Mouse (Mus musculus) gastrocnemius, adult 18-20 months (tissue): ENCODE measurements around the gene Akr1cl. TPM values are rescaled to one million over a fixed set of nuclear protein-coding genes. Genes with fewer than 3 reads are reported as not detected.

Experiments
- DNase-seq: peaks from one replicate; pipeline ENCODE4 v3.0.0; 2021; ENCODE audit warnings: low spot score
- total RNA-seq, 2 experiments: library from RNA; stranded (reverse); gene quantifications; 2 replicates each; pipeline ENCODE4 v1.2.3; 2021

Akr1cl gene
- total RNA-seq, 2 experiments from 2014 or later = 0.37 TPM; not detected in 1

- no peak for DNase-seq
Measured at GRCm38 (mm10) chr1:64993206-64993605, 39.4 kb downstream of the Akr1cl start.

- DNase-seq = no peak
Measured at GRCm38 (mm10) chr1:64988176-64988575, 44.4 kb downstream of the Akr1cl start.

- peak; percentile 57 for DNase-seq
Measured at GRCm38 (mm10) chr1:64986120-64986519, 46.4 kb downstream of the Akr1cl start.

- DNase-seq = no peak
Measured at GRCm38 (mm10) chr1:64983247-64983646, 49.3 kb downstream of the Akr1cl start.

GRCm38 (mm10) chr1:64978321-64978799, 54.2 kb downstream of the Akr1cl start:
- DNase-seq = no peak

- no peak for DNase-seq
Measured at GRCm38 (mm10) chr1:64975346-64975745, 57.2 kb downstream of the Akr1cl start.

GRCm38 (mm10) chr1:64970685-64971084, 61.9 kb downstream of the Akr1cl start:
- no peak for DNase-seq

Other genes starting within 250 kb of the Akr1cl start
- 1 to 10 TPM; 8.5 to 9.3 TPM for gene Plekhm3, start 75.9 kb downstream of the Akr1cl start, total RNA-seq
- not detected for gene Cryge, start 18.4 kb upstream of the Akr1cl start, total RNA-seq
- gene Crygd, start 30.7 kb upstream of the Akr1cl start, total RNA-seq = not detected
- not detected for gene Crygc, start 40.9 kb upstream of the Akr1cl start, total RNA-seq
- not detected for gene Crygb, start 49.5 kb upstream of the Akr1cl start, total RNA-seq
- not detected for gene Cryga, start 70.6 kb upstream of the Akr1cl start, total RNA-seq
- not detected for gene Gm28845, start 86.8 kb upstream of the Akr1cl start, total RNA-seq
- not detected for gene D630023F18Rik, start 90.5 kb upstream of the Akr1cl start, total RNA-seq
- 10 to 100 TPM; 13.4 to 19.4 TPM for gene Idh1, start 153.7 kb upstream of the Akr1cl start, total RNA-seq
- 1 to 10 TPM; 5.1 to 5.5 TPM for gene Pikfyve, start 153.9 kb upstream of the Akr1cl start, total RNA-seq
- not detected for gene Pth2r, start 249.3 kb upstream of the Akr1cl start, total RNA-seq